Mouse (Mus musculus): ENCODE measurements around the gene Scgb1c1.

DNA sequence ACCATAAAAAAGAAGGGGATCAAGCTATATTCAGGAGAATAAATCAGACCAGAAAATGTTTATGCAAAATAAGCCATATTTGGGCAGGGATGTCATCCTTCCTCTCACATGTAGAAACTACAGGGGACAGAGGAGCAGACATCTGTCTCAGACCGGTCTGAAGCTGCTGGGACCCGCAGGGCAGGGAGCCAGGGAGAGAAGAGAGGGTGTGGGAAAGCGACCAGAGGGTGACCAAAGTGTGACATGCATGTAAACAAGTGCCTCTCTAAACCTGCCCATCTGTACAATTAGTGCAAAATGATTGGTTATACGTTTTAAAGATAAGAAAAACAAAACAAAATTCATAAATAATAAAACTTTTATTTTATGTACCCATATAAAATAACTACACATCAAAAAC is 25.2 kb upstream of the Scgb1c1 start:
- TF ChIP-seq GATA1 (IDR thresholded peaks at IDR 0.05; ENCODE audit: borderline replicate concordance, low read length) (no peak), FLI1 (IDR thresholded peaks at IDR 0.05; ENCODE audit: low read length) (no peak)

All from megakaryocyte, embryonic 14.5 days (primary cell).